Mouse (Mus musculus) fat pad, adult 2 months (tissue): ENCODE data around the gene Tomm40l.

Experiments used
- DNase-seq: peaks from one replicate; pipeline ENCODE4 v3.0.0-alpha.2; 2011; ENCODE audit warnings: low read depth, low spot score; ENCODE audit errors: extremely low read depth

Gene Tomm40l

DNA sequence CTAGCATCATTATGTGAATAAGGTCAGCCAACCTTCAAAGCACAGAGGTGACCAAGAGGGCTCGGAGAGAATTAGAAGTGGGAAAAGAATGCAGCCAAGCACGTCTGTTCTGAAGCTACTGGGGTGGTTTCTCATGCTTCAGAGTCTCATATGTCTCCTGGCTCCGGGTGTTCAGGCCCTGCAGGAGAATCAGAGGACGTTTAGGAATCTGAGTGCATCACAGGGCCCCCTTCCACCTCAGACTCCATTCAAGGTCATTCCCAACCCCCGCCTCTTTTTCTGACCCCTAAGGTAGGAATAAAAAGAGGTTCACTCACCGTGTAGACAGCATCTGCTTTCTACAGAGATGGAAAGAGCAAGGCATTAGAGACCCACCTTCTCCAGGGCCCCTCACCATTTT lies 7.4 kb upstream of the Tomm40l start:
- no peak for DNase-seq

DNA sequence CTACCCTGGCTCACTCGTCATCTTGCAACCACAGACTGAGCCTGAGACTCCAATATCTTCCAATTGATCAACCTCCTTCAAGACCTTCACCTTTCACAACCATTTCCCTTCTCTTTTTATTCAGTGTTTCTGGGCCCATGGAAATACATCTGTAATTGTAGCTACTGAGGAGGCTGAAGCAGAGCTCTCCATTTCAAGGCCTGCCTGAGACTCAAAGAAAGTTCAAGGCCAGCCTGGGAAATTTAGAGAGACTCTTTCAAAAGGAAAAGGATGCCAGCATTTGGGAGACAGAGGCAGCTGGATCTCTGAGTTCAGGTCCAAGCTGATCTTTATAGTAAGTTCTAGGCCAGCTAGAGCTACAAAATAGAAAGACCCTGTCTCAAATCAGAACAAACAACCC lies 5.6 kb upstream of the Tomm40l start:
- no peak for DNase-seq

DNA sequence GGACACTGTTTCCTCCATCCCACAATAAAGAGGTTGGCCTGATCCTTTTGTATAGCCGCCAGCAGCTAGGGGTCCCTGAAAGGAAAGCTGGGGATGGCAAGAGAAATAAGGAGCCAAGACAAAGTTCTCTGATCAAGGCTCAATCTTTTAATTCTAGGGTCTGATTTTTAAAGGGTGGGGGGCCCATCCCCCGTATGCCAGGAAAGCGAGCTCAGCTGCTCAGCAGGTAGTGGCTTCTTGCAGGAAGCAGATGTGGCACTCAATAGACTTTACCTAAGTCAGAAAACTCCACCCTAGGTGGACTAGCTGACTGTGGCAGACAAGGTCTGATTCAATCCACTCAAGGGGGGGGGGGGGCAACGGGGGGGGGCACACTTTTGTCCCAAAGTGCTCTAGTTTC lies 4.5 kb upstream of the Tomm40l start:
- DNase-seq = no peak

DNA sequence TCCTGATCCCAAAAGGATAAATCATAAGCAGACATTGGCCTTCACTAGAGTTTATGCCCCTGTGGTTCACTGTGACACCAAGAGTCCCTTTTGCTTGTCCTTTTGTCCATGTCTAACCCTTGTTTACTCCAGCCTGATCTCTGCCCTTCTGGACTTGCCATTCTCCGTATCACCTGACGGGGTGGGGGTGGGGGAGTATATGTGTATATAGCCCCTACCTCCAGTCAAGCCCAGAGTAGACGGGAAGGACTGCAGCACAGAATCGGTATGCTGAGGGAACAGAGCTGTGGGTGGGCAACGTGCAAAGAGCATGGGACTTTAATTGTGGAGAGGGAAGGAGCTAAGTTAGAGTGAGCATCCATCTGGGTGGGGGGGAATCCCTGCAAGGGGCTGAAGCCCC lies 2.5 kb upstream of the Tomm40l start, which contains the start of gene Apoa2:
Apoa2 (plus strand) TSS at position 198 of the 400 bp plus-strand sequence.
- no peak for DNase-seq

DNA sequence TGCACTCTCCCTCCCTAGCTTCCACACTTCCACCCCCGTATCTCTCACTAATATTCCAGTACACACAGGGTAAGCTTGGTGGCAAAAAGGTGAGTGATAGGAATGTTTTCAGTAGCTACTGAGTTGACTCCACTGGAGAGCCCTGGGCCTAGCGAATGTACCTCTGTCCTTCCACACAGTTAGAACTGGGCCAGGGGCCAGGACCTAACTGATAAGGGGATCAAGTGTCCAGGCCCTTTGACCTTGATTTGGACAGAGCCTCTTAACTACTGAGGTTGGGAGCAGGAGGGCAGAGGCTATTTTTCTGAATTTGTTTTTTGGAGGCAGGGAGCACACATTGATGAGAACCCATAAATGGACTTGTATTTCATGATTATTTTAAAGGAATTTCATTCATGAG lies 1.5 kb upstream of the Tomm40l start:
- DNase-seq = no peak

DNA sequence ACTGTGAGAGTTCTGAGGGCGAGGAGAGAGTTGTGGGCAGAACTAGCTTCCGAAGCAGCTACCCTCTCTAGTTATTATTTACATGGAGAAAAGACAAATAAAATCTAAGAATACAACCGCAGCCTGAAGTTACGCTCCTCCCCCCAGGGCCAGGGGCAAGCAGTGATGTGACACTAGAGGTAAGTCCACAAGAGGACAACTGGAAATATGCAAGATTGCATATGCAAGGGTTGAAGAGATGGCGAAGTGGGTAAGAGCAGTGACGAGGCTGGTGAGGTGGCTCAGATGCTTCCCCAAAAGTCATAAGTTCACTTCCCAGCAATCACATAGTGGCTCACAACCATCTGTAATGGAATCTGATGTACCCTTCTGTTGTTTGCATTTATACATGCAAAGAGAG lies 854 bp upstream of the Tomm40l start:
- no peak for DNase-seq

DNA sequence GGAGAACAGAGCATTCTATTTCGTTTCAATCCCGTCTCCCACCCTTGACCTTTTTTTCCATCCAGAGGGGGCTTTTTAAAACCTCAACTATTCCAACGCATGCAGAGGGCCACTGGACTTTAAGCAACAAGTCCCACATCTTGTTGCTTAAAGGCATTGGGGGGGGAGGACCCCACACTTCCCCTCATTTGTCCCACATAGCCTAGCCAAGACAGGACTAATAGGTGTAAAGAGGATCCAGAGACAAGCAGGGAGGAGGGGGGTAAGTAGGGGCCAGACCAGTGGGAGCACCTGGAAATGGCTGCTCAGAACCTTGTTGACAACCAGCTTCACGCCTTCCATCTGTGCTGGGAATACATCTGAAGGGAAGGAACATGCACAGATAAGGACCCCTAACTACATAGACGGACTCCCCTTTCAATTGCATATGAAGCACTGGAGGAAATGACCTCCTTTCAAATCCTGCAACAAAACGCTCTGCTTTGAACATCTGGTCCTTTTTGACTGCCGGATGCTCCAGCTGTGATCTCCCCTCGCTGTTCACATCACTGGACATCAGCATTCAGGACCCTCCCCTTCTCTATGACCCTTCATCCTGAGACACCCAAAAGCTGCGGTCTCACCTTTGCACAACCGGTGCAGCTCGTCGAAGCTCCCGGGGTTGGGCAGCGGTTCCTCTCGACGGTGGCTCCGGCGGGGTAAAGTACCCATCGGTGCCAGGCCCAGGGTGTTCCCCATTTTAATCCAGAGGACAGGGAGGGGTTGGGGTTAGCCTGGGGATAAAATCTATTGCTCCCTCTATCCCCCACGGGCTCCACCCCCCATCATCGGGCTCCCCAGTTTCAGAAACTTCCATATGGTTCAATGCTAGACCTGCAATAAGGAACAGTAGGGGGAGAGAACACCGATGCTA lies 777 bp downstream of the Tomm40l start:
- no peak for DNase-seq

DNA sequence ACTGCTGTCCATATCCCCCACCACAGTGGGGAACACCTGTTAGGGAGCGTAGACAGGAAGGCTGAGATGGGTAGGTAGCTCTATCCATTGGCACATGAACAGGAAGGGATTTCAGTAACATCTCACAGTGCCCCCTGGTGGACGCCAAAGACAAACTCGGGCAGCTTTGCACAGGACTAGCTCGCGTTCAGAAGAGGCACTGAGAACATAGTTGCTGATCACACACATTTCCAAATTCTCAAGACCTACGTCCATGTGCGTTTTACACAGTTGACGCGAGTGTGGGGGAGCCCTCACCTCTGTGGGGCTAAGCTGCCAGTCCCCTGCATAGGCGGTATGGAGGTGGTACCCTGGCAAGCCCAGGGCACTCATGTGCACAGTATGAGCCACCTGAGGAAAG lies 1.4 kb downstream of the Tomm40l start:
- DNase-seq = no peak

DNA sequence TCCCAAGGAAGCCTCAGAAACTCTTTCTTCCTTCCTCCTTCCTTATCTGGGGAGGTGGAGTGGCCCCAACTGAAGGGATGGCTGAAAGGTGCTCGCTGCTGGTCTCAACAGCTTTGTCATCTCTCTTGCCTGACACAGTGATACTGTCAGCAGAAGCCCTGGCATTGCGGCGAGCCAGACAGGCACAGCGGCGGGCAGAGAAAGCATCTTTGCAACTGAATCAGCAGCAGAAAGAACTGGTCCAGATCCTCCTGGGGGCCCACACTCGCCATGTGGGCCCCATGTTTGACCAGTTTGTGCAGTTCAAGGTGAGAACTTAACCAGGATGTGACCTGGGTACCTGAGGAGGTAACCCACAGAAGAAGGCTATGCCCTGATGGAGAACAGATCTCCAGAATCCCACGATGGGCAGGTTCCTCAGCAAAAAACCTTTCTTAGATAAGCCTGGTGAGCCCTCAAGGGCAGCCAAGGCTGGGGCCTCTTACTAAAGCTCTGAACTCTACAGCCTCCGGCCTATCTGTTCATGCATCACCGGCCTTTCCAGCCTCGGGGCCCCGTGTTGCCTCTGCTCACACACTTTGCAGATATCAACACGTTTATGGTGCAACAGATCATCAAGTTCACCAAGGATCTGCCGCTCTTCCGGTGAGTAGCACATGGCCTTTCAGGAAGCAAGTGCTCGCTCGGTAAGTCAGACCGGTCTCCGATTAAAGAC lies 5.9 kb downstream of the Tomm40l start:
- no peak for DNase-seq

DNA sequence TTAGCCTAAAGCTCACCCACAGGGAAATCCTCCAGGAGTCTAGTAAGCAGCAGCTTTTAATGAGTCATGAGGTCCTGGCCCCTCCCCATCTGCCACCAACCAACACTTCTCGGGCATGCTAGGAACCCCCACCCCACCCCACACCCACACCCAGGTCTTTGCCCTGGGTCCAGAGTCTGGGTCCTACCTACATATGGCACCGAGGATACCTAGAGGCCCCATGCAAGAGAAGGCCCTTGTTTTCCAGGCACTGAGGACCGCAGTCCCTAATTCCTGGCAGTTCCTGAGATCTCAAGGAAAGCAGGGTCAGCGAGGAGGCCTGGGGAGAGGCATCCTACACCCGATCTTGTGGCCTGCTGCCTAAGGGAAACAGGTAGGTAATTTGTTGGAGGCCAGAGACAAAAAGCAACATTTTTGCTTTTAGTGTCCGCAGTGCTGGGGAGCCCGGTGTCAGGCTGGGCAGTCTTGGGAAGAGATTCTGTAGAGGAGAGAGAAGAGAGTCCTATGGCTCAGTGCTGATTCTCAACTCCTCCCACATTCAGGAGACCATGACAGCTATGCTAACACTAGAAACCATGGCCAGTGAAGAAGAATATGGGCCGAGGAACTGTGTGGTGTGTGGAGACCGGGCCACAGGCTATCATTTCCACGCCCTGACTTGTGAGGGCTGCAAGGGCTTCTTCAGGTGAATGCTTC lies 8.4 kb downstream of the Tomm40l start, which contains the start of gene Nr1i3:
Nr1i3 (plus strand) TSS at position 170 of the 696 bp plus-strand sequence.
- DNase-seq = no peak

DNA sequence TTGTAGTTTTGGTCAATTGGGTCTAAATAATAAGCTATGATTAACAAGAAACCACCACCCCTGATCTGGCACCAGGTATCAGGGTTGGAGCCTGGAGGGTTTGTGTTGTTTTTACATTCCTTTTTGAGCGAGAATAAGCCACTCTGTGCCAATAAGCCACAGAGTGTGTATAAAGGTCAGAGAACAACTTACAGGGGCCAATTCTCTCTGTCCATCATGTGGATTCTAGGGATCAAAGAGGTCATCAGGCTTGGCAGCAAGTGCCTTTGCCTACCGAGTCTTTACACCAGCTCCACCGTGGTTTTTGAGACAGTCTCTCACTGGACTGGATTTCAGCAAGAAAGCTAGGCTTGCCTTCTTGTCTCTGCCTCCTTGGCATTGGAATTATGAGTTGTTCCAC lies 9.5 kb downstream of the Tomm40l start:
- no peak for DNase-seq

DNA sequence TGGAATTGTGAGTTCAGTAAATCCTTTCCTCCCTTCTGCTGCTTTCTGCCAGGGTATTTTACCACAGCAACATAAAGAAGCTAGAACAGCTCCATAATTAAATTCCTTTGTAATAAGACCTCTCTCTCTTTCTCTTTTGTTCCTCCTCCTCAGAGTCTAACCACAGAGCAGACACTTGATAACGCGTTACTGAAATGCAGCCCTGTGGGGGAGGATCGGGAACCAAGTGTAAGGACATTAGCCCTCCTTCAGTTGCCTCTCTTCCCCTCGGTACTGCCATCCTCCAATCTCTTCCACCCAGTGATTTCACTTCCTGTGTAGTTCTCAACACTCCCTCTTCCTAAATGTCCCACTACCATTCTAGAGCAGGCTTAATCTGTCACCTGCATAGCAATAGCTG lies 12.9 kb downstream of the Tomm40l start:
- DNase-seq = no peak

DNA sequence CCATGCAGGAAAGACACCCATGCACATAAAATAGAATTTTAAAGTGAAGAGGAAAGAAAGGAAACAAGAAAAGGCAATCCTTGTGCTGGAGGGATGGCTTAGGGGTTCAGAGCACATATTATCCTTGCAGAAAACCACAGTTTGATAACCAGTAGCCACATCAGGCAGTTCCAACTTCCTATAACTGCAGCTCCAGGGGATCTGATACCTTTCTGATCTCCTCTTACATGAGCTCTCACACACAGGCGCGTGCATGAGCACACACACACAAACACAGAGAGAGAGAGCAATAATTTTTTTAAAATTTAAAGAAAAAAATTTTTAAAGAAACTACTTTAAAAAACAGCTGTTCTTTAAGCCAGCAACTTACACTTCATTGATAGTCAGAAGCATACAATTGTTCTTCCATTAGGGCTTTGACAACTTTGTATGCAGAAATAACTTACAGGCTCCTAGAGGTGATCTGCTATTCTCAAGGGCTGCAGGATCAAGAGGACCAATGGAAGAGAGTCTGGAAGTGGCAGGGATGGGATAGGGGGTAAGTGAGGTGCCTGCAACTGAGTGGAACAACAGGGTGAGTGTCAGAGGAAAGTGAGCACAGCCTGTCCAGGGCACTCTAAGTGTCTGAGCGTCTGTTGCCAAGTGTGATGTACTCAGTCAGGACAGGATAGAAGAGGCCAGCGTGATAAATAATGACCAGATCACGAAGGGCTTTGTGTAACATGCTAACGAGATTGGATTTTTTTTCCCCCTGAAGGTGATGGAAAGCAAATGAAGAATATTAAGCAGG lies 16.4 kb downstream of the Tomm40l start:
- DNase-seq = no peak

DNA sequence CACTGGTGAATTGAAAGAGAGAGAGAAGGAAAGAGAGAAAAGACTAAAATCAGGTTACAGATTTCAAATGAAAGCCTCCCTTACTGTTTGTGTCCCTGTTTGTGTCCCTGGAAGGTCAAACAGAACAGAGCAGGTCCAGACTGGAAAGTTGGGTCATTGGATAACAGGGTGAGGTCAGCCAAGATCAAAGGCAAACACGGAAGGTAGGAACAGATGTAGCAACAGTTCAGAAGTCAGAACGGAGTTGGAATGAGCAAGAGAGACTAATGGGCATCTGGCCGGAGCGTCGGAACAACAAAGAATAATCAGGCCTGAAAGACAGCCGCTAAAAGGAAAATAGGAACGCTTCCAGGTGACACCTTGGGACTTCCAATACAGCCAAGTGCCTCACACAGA lies 18.1 kb downstream of the Tomm40l start:
- DNase-seq = no peak

DNA sequence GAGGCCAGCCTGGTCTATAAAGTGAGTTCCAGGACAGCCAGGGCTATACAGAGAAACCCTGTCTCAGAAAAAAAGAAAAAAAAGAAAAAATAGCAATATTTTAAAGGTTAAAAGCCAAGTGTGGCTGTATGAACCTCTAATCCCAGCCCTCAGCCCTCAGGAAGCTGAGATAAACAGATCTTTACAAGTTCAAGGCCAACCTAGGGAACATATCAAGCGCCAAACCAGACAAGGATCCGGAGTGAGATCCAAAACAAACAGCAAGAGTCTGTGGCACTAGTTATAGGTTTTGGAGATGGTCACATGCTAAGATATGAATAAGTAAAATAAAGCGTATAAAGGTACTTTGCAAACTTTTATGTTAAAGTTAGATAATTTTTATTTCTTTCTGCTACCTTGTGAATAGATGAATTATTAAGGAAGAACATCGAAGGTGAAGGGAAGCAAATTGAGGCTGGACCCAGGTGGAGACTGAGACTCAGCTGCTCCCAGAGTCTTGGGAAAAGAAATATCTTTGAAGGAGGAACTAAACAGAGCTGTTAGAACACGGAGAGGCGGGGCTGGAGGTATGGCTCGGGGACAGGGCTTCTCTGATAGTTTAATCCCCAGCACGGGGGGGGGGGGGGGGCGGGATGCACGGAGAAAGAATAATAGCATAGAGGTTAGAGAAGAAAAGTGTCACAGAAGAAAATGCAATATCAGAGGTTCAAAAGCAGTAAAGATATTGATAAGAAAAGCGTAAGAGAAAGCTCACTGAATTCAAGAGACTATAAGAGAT lies 18.7 kb downstream of the Tomm40l start:
- no peak for DNase-seq

DNA sequence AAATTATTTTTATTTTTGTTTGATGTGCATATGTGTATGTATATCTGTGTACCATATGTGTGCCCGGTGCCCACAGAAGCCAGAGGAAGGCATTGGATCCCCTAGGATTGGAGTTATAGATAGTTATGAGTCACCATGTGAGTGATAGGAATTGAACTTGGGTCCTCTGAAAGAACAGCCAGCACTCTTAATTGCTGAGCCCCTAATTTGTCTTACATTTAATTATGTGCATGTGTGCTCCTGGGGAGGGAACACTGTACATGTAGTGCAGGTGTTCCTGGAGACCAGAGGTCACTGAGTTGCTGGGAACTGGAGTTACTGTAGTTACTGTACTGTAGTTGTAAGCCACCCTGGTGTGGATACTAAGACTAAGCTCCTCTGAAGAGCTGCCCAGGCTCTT lies 21.5 kb downstream of the Tomm40l start:
- DNase-seq = no peak

DNA sequence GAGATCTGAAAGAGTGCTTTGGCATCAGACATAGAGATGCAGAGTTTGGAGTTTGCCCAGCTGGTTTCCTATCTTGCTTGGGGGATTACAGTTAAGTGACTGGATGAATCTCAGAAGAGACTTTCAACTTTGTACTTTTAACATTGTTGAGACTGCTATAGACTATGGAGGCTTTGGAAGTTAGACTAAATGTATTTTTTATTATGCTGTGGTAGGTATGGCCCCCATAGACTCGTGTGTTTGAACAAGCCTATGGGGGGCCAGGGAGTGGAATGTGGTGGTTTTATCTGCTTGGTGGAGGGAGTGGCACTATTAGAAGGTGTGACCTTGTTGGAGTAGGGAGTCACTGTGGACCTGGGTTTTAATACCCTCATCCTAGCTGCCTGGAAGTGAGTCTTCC lies 22.8 kb downstream of the Tomm40l start:
- DNase-seq = no peak

DNA sequence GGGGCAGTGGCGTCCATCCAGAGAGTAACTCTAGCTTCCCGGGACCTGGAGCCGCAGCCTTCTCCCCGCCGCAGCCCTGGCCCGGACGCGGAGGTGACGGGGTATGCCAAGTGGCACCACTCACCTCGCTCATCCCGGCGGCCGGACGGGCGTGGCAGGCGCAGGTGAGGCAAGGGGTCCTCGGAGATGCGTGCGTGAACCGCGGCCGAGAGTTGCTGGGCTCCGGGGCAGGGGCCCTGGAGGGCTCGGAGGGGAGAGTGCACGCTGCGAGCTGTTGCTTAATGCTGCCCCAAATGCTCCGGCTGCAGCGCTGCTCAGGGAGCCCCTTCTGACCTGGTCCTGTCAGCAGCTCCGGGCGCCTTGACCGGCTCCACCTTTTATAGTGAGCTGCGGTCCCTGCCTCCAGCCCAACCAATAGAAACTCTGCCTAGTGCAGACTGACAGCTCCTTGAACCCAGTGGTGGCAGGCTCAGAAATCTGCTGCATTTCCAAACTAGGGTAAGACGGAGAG lies 26.4 kb downstream of the Tomm40l start, which contains the start of gene Pcp4l1:
Pcp4l1 (minus strand) TSS at position 382 of the 511 bp plus-strand sequence.
- DNase-seq = no peak

DNA sequence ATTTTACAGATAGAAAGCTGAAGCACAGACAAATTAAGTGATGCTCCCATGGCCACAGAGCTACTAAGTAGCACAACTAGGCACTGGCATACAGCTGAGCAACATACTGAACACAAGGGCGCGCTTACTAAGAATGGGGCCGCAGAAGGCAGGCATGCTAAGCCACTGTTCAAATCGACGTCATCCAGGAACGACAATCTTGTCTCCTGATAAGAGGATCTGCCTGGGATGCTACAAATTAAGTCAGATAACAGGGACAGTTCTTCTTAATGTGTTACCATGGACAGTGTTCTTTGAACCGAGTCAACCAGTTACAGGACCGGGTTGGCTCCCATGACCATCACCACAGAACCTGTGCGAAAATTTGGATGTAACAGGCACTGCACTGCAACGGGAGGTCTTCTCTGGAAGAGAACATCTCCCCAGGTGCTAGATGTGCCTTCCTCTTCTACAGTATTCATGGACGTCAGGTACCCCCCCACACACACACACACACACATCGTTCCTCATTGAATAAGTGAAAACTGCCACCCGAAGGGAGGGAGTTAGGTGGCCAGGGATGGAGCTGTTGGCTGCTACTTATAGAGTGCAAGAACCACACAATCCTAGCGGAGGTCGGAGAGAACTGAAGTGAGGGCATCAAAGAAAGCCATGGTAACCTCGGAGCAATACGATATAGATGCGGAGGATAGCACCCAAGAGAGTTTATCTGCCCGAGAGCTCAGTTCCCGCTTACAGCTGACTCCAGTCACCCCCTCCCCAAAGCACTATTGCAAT lies 27.1 kb downstream of the Tomm40l start:
- no peak for DNase-seq
